Mouse (Mus musculus): ENCODE measurements at regions not wholly inside any gene's neighbourhood (a gene's known extent, or its start where the extent isn't known, plus 50 kb on each side); places are given as distances from the start of the nearest gene placed in this dataset.

DNA sequence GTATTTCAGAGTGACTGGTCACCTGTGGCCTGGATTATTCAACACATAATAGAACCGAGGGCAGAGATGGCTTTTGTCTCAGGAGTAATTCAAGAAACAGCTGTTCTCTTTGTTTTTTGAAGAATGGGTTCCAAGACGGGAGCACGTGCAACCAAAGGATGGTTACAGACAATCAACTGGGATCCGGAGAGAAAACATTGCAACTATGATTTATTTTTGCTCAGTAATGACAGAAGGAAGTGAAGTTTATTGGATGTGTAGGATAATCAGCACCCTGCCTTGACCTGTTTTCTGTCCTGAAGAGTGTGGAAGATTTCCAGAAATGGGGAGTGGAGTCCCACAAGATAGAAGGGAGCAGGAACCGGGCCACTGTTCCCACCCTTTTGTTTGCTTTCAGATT is 70.8 kb downstream of the Dusp6 start:
- TF ChIP-seq CTCF (IDR thresholded peaks at IDR 0.05; ENCODE audit: low read depth, low read length), result no peak
- no peak for TF ChIP-seq POLR2A (IDR thresholded peaks at IDR 0.05; ENCODE audit: borderline replicate concordance, low read depth, low read length)

Data from bone marrow macrophage, adult 2 months (primary cell).